Mouse (Mus musculus): ENCODE measurements around the gene Aknad1.

- TF ChIP-seq CTCF (IDR thresholded peaks at IDR 0.05; ENCODE audit: borderline replicate concordance, insufficient read depth, low read depth, low read length), result no peak
- TF ChIP-seq POLR2A (IDR thresholded peaks at IDR 0.05; ENCODE audit: borderline replicate concordance, insufficient read depth, low read length), result no peak
Measured at GRCm38 (mm10) chr3:108765476-108765875, 26.0 kb downstream of the Aknad1 start.
